Mouse (Mus musculus) MEL (cell line): ENCODE data around the gene Plxnb3. TPM values are rescaled to one million over a fixed set of nuclear protein-coding genes. Genes with fewer than 3 reads are reported as not detected.
A peak's percentile ranks its signal among the peaks of the same experiment; 100 is the strongest.

Experiments used
- DNase-seq: peaks from one replicate; pipeline ENCODE4 v3.0.0; 2011; ENCODE audit warnings: low read depth, low spot score
- H3K27ac ChIP-seq: 2 replicates; pipeline ENCODE4 v1.5.1; 2012; ENCODE audit warnings: low read depth, mild to moderate bottlenecking, control low read depth, low read length, moderate library complexity; ENCODE audit not compliant: control insufficient read depth
- H3K27me3 ChIP-seq, 2 experiments: fragments of 150-350 bp in 1 of 2; sonication (generic) in 1 of 2; 2 replicates each; pipeline ENCODE4 v1.6.1; 2012; ENCODE audit warnings: low read length in 2 of 2, mild to moderate bottlenecking in 2 of 2, improper control_type of control experiment in 1 of 2, moderate library complexity in 1 of 2; ENCODE audit not compliant: insufficient read depth in 2 of 2, control insufficient read depth in 1 of 2
- H3K36me3 ChIP-seq, 2 experiments: 2 replicates each; pipeline ENCODE4 v1.6.1; 2012 to 2014; ENCODE audit warnings: low read length in 2 of 2, improper control_type of control experiment in 1 of 2, inconsistent platforms in 1 of 2, mild to moderate bottlenecking in 1 of 2; ENCODE audit not compliant: insufficient read depth in 2 of 2, control insufficient read depth in 1 of 2
- H3K4me1 ChIP-seq, 2 experiments: fragments of 150-350 bp in 1 of 2; sonication (generic) in 1 of 2; 2 replicates each; pipeline ENCODE4 v1.6.1; 2012; ENCODE audit warnings: low read length in 2 of 2, improper control_type of control experiment in 1 of 2, mild to moderate bottlenecking in 1 of 2; ENCODE audit not compliant: insufficient read depth in 2 of 2, control insufficient read depth in 1 of 2
- H3K4me3 ChIP-seq, 2 experiments: fragments of 150-350 bp in 1 of 2; sonication (generic) in 1 of 2; 2 replicates each; pipeline ENCODE4 v1.5.1; 2012; ENCODE audit warnings: low read depth in 2 of 2, low read length in 2 of 2, mild to moderate bottlenecking in 2 of 2, moderate library complexity in 2 of 2, control low read depth in 1 of 2, improper control_type of control experiment in 1 of 2; ENCODE audit not compliant: control insufficient read depth in 1 of 2, insufficient read depth in 1 of 2
- H3K79me2 ChIP-seq: 2 replicates; pipeline ENCODE4 v1.6.1; 2012; ENCODE audit warnings: mild to moderate bottlenecking, low read length, moderate library complexity; ENCODE audit not compliant: control insufficient read depth, poor library complexity, insufficient read depth
- H3K9ac ChIP-seq: 2 replicates; pipeline ENCODE4 v1.6.1; 2012; ENCODE audit warnings: low read depth, mild to moderate bottlenecking, control low read depth, low read length, moderate library complexity; ENCODE audit not compliant: control insufficient read depth, poor library complexity, severe bottlenecking
- H3K9me3 ChIP-seq: fragments of 150-350 bp; sonication (generic); replicated peaks from 2 replicates; pipeline ENCODE4 v1.6.1; 2012; ENCODE audit warnings: mild to moderate bottlenecking, low read length, improper control_type of control experiment, moderate library complexity; ENCODE audit not compliant: insufficient read depth
- CHD2 ChIP-seq: IDR thresholded peaks from 2 replicates; pipeline ENCODE4 v1.6.1; 2011; ENCODE audit warnings: low read length, improper control_type of control experiment
- CTCF ChIP-seq, 3 experiments: IDR thresholded peaks in 2 of 3; conservative IDR thresholded peaks in 1 of 3; 2 replicates each; pipeline ENCODE4 v1.5.1; 2011 to 2012; ENCODE audit warnings: low read length in 3 of 3, low read depth in 2 of 3, mild to moderate bottlenecking in 2 of 3, improper control_type of control experiment in 1 of 3, inconsistent platforms in 1 of 3, mixed read lengths in 1 of 3, moderate library complexity in 1 of 3; ENCODE audit not compliant: control insufficient read depth in 1 of 3, insufficient read depth in 1 of 3, poor library complexity in 1 of 3, severe bottlenecking in 1 of 3
- E2F4 ChIP-seq: IDR thresholded peaks from 2 replicates; pipeline ENCODE4 v1.6.1; 2011; ENCODE audit warnings: low read depth, low read length, improper control_type of control experiment, borderline replicate concordance
- GATA1 ChIP-seq: IDR thresholded peaks from 2 replicates; pipeline ENCODE4 v1.6.1; 2011; ENCODE audit warnings: low read depth, low read length, improper control_type of control experiment
- HCFC1 ChIP-seq: IDR thresholded peaks from 2 replicates; pipeline ENCODE4 v1.6.1; 2012; ENCODE audit warnings: low read depth, mild to moderate bottlenecking, inconsistent platforms, low read length, improper control_type of control experiment, moderate library complexity
- JUND ChIP-seq: IDR thresholded peaks from 2 replicates; pipeline ENCODE4 v1.6.1; 2011; ENCODE audit warnings: low read depth, mild to moderate bottlenecking, improper control_type of control experiment, low read length
- MAX ChIP-seq: IDR thresholded peaks from 2 replicates; pipeline ENCODE4 v1.6.1; 2011; ENCODE audit warnings: low read length, improper control_type of control experiment
- MAZ ChIP-seq: IDR thresholded peaks from 2 replicates; pipeline ENCODE4 v1.6.1; 2012; ENCODE audit warnings: low read depth, mild to moderate bottlenecking, inconsistent platforms, low read length, improper control_type of control experiment
- MEF2A ChIP-seq: IDR thresholded peaks from 2 replicates; pipeline ENCODE4 v1.6.1; 2014; ENCODE audit warnings: low read depth, mild to moderate bottlenecking, inconsistent platforms, low read length, improper control_type of control experiment; ENCODE audit not compliant: poor library complexity, insufficient replicate concordance, severe bottlenecking; ENCODE audit errors: extremely low read depth
- MXI1 ChIP-seq: IDR thresholded peaks from 2 replicates; pipeline ENCODE4 v1.6.1; 2011; ENCODE audit warnings: mild to moderate bottlenecking, low read depth, low read length, improper control_type of control experiment
- MYB ChIP-seq: IDR thresholded peaks from 2 replicates; pipeline ENCODE4 v1.6.1; 2011; ENCODE audit warnings: mild to moderate bottlenecking, low read depth, low read length, improper control_type of control experiment
- NELFE ChIP-seq: IDR thresholded peaks from 2 replicates; pipeline ENCODE4 v1.6.1; 2011; ENCODE audit warnings: low read depth, low read length, improper control_type of control experiment
- POLR2A ChIP-seq, 2 experiments: IDR thresholded peaks; 2 replicates each; pipeline ENCODE4 v1.6.1; 2011 to 2012; ENCODE audit warnings: low read length in 2 of 2, mild to moderate bottlenecking in 2 of 2, control low read depth in 1 of 2, improper control_type of control experiment in 1 of 2, low read depth in 1 of 2, moderate library complexity in 1 of 2; ENCODE audit not compliant: control insufficient read depth in 1 of 2, insufficient read depth in 1 of 2, poor library complexity in 1 of 2
- POLR2AphosphoS5 ChIP-seq: IDR thresholded peaks from 2 replicates; pipeline ENCODE4 v1.6.1; 2012; ENCODE audit warnings: low read depth, borderline replicate concordance, mild to moderate bottlenecking, inconsistent platforms, low read length, moderate library complexity, mixed read lengths
- RAD21 ChIP-seq: IDR thresholded peaks from 2 replicates; pipeline ENCODE4 v1.6.1; 2011; ENCODE audit warnings: mild to moderate bottlenecking, low read depth, low read length, improper control_type of control experiment
- RCOR1 ChIP-seq: IDR thresholded peaks from 2 replicates; pipeline ENCODE4 v1.6.1; 2012; ENCODE audit warnings: low read depth, mild to moderate bottlenecking, inconsistent platforms, low read length, improper control_type of control experiment
- SIN3A ChIP-seq: IDR thresholded peaks from 2 replicates; pipeline ENCODE4 v1.6.1; 2012; ENCODE audit warnings: low read length, improper control_type of control experiment, inconsistent platforms
- SMC3 ChIP-seq: IDR thresholded peaks from 2 replicates; pipeline ENCODE4 v1.6.1; 2011; ENCODE audit warnings: low read depth, low read length, improper control_type of control experiment
- TBP ChIP-seq: IDR thresholded peaks from 2 replicates; pipeline ENCODE4 v1.8.0; 2011; ENCODE audit warnings: low read depth, low read length, improper control_type of control experiment
- TCF12 ChIP-seq: IDR thresholded peaks from 2 replicates; pipeline ENCODE4 v1.6.1; 2014; ENCODE audit warnings: low read depth, mild to moderate bottlenecking, inconsistent platforms, low read length, improper control_type of control experiment, moderate library complexity
- UBTF ChIP-seq: IDR thresholded peaks from 2 replicates; pipeline ENCODE4 v1.6.1; 2012; ENCODE audit warnings: low read depth, mild to moderate bottlenecking, inconsistent platforms, low read length, improper control_type of control experiment, moderate library complexity, borderline replicate concordance; ENCODE audit not compliant: insufficient read depth
- USF1 ChIP-seq: IDR thresholded peaks from 2 replicates; pipeline ENCODE4 v1.6.1; 2014; ENCODE audit warnings: low read depth, mild to moderate bottlenecking, inconsistent platforms, low read length, improper control_type of control experiment, moderate library complexity
- USF2 ChIP-seq, 2 experiments: IDR thresholded peaks; 2 replicates each; pipeline ENCODE4 v1.6.1; 2011 to 2012; ENCODE audit warnings: improper control_type of control experiment in 2 of 2, low read length in 2 of 2, borderline replicate concordance in 1 of 2, inconsistent platforms in 1 of 2, low read depth in 1 of 2, mild to moderate bottlenecking in 1 of 2; ENCODE audit not compliant: insufficient read depth in 1 of 2
- ZKSCAN1 ChIP-seq: IDR thresholded peaks from 2 replicates; pipeline ENCODE4 v1.6.1; 2012; ENCODE audit warnings: low read depth, mild to moderate bottlenecking, inconsistent platforms, low read length, improper control_type of control experiment, moderate library complexity
- ZMIZ1 ChIP-seq: IDR thresholded peaks from 2 replicates; pipeline ENCODE4 v1.6.1; 2012; ENCODE audit warnings: low read depth, mild to moderate bottlenecking, inconsistent platforms, low read length, improper control_type of control experiment, moderate library complexity
- ZNF384 ChIP-seq: IDR thresholded peaks from 2 replicates; pipeline ENCODE4 v1.6.1; 2012; ENCODE audit warnings: low read depth, mild to moderate bottlenecking, inconsistent platforms, low read length, improper control_type of control experiment
- polyA plus RNA-seq, 2 experiments: library from polyadenylated mRNA; stranded (reverse) in 1 of 2; unstranded in 1 of 2; fragments of >175 nt in 1 of 2; fragments of >200 nt in 1 of 2; gene quantifications; 2 replicates each; pipeline versions ENCODE4 v1.2.1 to v1.2.4; 2012; ENCODE audit warnings: low replicate concordance in 2 of 2, low read depth in 1 of 2; ENCODE audit not compliant: insufficient read length in 2 of 2, insufficient read depth in 1 of 2, missing spikeins in 1 of 2
- total RNA-seq: library from RNA; depleted of rRNA; stranded (reverse); fragments of 300-350 nt; gene quantifications from 2 replicates; pipeline ENCODE4 v1.2.3, GENCODE M21; 2012

Plxnb3 gene
- total and polyA plus RNA-seq, 3 experiments = 0.10 TPM; not detected in 2

DNA sequence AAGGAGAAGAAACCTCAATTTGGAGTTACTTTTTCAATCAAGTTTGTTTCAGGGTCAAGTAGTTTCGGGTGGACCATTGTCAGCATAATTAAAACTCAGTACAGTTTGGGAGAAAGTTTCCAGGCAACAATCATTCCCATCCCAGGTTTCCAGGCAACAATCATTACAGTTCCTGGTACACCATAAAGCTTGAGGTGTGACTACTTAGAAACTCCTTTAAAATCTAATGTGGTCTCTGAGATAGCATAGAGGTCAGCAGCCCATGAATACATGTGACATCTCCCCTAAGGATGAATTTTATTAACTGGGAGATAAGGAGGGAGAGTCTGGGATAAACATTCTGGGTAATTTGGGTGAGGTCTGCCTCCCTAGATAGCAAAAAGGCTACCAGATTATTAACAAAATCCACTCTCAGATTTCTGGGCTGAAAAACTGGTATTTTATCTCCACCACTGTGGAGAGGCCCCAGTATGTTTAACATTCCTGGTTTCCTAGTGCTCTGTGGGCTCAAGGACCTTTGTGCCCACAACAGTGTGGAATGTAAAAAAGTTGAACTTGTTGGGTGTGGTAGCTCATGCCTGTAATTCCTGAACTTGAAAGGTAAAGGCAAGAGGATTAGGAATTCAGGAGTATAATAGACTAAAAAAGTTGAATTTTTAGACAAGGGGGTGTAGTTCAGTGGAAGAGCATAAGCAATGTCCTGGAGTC lies 12.0 kb upstream of the Plxnb3 start:
- TF ChIP-seq E2F4 (no peak), SIN3A (no peak)
- no peaks in the 10 kb centered on the region for H3K36me3 ChIP-seq
- no peak for DNase-seq
- no peaks in the 10 kb centered on the region for H3K27me3 ChIP-seq
- H3K4me3 ChIP-seq = no peak overlapping the region
- no peak overlapping the region for H3K9ac ChIP-seq
- no peak overlapping the region for H3K27ac ChIP-seq
- no peaks in the 10 kb centered on the region for H3K4me1 ChIP-seq
- no peaks in the 10 kb centered on the region for H3K9me3 ChIP-seq
- no peaks in the 10 kb centered on the region for H3K79me2 ChIP-seq

DNA sequence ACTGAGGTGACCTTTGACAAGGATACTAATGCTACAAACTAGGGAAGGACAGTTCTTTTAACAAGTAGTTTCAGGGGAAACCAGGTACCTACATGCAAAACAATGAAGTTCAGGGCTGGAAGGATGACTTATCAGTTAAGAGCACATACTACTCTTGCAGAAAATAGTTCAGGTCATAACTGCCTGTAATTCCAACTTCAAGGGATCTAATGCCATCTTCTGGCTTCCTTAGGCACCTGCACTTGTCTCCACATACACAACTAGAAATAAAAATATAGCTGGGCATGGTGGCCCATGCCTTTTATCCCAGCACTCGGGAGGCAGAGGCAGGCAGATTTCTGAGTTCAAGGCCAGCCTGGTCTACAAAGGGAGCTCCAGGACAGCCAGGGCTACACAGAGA lies 7.9 kb upstream of the Plxnb3 start:
- Histone ChIP-seq H3K27me3 (no peaks in the 10 kb centered on the region), H3K9me3 (no peaks in the 10 kb centered on the region), H3K9ac (no peak overlapping the region), H3K79me2 (no peaks in the 10 kb centered on the region), H3K4me3 (no peak overlapping the region), H3K4me1 (no peaks in the 10 kb centered on the region), H3K36me3 (no peaks in the 10 kb centered on the region), H3K27ac (no peak overlapping the region)
- peak; percentile 30 for DNase-seq
- TF ChIP-seq HCFC1 (no peak), GATA1 (no peak), ZNF384 (no peak), USF1 (no peak), CTCF (IDR thresholded peaks at IDR 0.05 in 2 of 3, conservative IDR thresholded peaks at IDR 0.05 in 1 of 3; ENCODE audit: control insufficient read depth in 1 of 3, insufficient read depth in 1 of 3, low read depth in 2 of 3, low read length in 3 of 3, poor library complexity in 1 of 3, severe bottlenecking in 1 of 3) (peak in 1 of 3 experiments; percentile 36; a peak in 2 of 6 replicates), MXI1 (no peak), ZKSCAN1 (no peak), POLR2AphosphoS5 (no peak), MAZ (no peak), SMC3 (peak; percentile 37), RAD21 (peak; percentile 40), JUND (no peak), POLR2A (IDR thresholded peaks at IDR 0.05; ENCODE audit: control insufficient read depth in 1 of 2, insufficient read depth in 1 of 2, low read depth in 1 of 2, low read length in 2 of 2, poor library complexity in 1 of 2) (no peak), UBTF (no peak), ZMIZ1 (no peak), CHD2 (no peak), RCOR1 (no peak), MEF2A (no peak), USF2 (IDR thresholded peaks at IDR 0.05; ENCODE audit: borderline replicate concordance in 1 of 2, insufficient read depth in 1 of 2, low read depth in 1 of 2, low read length in 2 of 2) (no peak), NELFE (no peak), MAX (no peak), TCF12 (no peak), TBP (no peak), SIN3A (no peak), MYB (no peak)
